Mouse (Mus musculus): ENCODE results near the gene Arrb1.

DNA sequence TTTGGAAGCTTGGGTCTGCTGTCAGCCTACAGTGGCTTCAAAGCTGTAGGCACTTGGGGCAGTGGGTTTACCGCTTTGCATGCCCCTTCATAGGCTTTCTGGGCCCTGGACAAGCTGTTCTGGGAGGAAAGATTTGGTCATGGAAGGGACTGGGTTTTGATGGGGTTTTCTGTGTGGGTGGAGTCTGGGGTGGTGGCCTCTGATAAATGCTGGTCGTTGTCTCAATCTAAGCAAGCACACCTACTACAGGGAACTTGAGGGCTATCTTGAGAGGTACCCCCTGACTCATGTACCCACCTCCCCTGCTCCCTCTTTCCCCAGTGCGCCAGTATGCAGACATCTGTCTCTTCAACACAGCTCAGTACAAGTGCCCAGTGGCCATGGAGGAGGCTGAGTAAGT, 57.4 kb downstream of the Arrb1 start:
- TF ChIP-seq CTCF (IDR thresholded peaks at IDR 0.05; ENCODE audit: insufficient read depth, low read length) (no peak), POLR2A (IDR thresholded peaks at IDR 0.05; ENCODE audit: borderline replicate concordance, extremely low read depth, low read depth, low read length) (no peak)
